Mouse (Mus musculus) activated CD4-positive, CD25-positive, alpha-beta regulatory T cell, adult 9 weeks (primary cell): ENCODE results near the gene Gm20806. TPM values are rescaled to one million over a fixed set of nuclear protein-coding genes. Genes with fewer than 3 reads are reported as not detected.

Source experiments
- polyA plus RNA-seq: library from polyadenylated mRNA; unstranded; fragments of 100-300 nt; shearing (Covaris generic); gene quantifications from one replicate; pipeline ENCODE4 v1.2.1, GENCODE M21; 2017

The Gm20806 gene
- polyA plus RNA-seq = not detected

DNA sequence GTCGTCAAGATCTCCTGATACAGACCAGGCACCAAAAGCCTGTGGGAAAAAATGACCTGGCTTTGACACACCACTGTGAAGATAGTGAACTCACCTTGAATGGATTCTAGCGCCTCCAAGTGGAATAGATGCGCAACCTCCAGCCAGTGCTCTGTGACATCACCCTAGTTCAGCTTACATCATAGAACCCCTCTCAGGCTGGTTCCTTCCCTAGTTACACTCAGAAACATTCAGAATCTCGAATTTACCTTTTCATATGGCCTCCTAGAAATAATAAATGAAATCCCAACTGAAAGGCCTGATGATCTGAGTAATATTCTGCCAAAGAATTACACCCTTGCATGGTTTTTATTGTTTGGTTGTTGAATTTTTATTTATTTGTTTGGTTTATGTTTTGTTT is at the start of gene Gm20806:
Gene Gm20806 (minus strand): TSS at position 101 of the 400 bp plus-strand sequence.

